Mouse (Mus musculus): Measurements from ENCODE around the gene Gm5622.
"Not testable (repeated sequence)": the region's sequence is repeated elsewhere in the genome, so short reads cannot be mapped to it uniquely, and the experiment has no call there.

The Gm5622 gene

DNA sequence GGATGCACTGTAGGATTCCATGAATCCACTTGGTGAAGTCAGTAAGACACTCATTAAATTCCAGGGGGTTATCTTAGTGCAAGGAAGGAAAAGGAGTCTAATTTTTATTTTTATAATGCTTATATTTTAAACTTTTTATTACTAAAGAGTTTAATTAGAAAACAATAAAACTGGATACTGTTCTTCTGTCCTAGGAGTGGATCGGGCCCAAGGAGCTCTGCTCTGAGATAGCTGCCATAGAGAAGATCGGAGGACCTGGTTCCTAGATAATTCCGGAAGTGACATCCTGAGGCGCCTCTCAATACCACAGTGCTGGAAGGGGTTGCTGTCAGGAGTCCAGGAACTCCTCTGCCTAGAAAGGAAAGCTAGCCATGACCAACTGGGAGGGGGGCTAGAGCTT is at the start of gene Gm5622:
TSS of gene Gm5622 (plus strand) at position 301 of the 400 bp plus-strand sequence.
- no peak for ATAC-seq (ENCODE audit: low TSS enrichment)

DNA sequence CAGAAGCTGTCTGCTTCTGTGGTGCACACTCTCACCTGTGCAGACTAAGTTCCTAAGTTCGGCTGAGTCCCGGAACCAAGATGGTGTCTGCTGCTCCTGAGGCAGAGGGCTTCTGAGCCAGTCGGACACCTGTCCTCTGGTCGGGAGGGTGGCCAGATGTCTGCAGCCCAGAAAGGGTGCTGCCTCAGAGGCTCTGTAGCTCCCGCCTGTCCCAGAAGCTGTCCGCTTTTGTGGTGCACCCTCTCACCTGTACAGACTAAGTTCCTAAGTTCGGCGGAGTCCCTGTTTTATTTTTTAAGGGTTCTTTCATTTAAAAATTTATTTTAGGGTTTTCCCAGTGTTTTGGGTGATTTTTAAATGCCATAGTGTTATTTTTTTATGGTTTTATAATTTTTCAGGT is 45.2 kb upstream of the Gm5622 start:
- no peak for ATAC-seq (ENCODE audit: low TSS enrichment)

GRCm38 (mm10) chr14:51573963-51574362 is 21.4 kb downstream of the Gm5622 start, which contains the start of gene Gm17175:
Gene Gm17175 (minus strand): TSS chr14:51574063.
- ATAC-seq (ENCODE audit: low TSS enrichment): not testable (repeated sequence)

DNA sequence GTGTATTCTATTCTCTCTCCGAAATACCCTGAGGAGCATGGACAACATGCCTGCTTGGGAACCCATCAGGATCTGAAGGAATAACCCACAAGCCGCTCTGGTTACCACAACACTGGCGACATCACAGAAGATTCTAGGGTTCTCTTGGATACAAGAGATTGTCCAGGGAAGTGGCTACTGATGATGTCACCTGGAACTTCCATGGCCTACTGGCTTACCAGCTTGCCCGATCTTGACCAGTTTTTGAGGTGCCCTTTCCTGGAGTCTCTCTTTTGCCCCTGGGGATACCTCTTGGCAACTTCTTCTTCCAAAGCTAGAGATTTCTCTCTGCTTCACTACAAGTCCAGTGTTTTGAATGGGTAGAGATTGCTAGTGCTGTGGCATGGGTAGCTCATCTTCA is 39.4 kb downstream of the Gm5622 start, which contains the start of gene Gm17174:
TSS of gene Gm17174 (minus strand) at position 101 of the 400 bp plus-strand sequence.
- ATAC-seq (ENCODE audit: low TSS enrichment): not testable (repeated sequence)

DNA sequence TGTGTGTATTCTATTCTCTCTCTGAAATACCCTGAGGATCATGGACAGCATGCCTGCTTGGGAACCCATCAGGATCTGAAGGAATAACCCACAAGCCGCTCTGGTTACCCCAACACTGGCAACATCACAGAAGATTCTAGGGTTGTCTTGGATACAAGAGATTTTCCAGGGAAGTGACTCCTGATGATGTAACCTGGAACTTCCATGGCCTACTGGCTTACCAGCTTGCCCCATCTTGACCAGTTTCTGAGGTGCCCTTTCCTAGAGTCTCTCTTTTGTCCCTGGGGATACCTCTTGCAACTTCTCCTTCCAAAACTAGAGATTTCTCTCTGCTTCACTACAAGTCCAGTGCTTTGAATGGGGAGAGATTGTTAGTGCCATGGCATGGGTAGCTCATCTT is 58.6 kb downstream of the Gm5622 start, which contains the start of gene Gm17078:
TSS of gene Gm17078 (minus strand) at position 101 of the 400 bp plus-strand sequence.
- no peak for ATAC-seq (ENCODE audit: low TSS enrichment)

GRCm38 (mm10) chr14:51632426-51632825 is 79.8 kb downstream of the Gm5622 start:
- ATAC-seq (ENCODE audit: low TSS enrichment): not testable (repeated sequence)

- ATAC-seq (ENCODE audit: low TSS enrichment): not testable (repeated sequence)
Observed at GRCm38 (mm10) chr14:51635566-51635965, 83.0 kb downstream of the Gm5622 start, which contains the start of gene Gm4181. Gene Gm4181 (minus strand): TSS chr14:51635666.

- no peak for ATAC-seq (ENCODE audit: low TSS enrichment)
Observed at GRCm38 (mm10) chr14:51677269-51677668, 124.7 kb downstream of the Gm5622 start.

GRCm38 (mm10) chr14:51695368-51695767 is 142.8 kb downstream of the Gm5622 start, which contains the start of gene Gm17079:
Gene Gm17079 (minus strand): TSS chr14:51695468.
- not testable (repeated sequence) for ATAC-seq (ENCODE audit: low TSS enrichment)

All from frontal cortex, adult (tissue).